Mouse (Mus musculus) adrenal gland, postnatal 4 days (tissue): ENCODE measurements around the gene Uqcc2. TPM values are rescaled to one million over a fixed set of nuclear protein-coding genes. Genes with fewer than 3 reads are reported as not detected.

Experiments
- DNase-seq, 2 experiments: peaks; one replicate each; pipeline ENCODE4 v3.0.0; 2021 to 2022; ENCODE audit warnings: low spot score in 2 of 2, mixed read lengths in 2 of 2
- total RNA-seq, 2 experiments: library from RNA; stranded (reverse); gene quantifications; 2 replicates each; pipeline ENCODE4 v1.2.3; 2021

Uqcc2 gene
- total RNA-seq, 2 experiments from 2014 or later = 128 to 138 TPM

DNA sequence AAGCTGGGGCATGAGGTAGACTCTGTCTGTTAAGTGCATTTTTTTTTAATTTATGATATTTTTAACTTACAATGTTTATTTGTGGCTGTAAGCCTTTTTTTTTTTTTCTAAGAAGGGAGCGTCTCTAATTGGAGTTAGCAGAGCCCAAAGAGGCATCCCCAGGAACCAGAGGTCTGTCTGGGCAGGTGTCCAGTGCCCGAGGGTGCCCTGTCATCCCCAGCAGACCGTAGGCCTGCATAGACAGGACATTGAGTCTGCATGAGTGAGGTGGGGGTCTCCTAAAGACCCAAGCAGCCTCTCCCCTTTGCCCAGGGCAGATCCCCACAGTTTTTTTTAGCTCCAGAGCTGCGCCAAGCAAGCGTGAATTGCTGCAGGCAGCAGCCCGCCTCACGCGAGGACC lies 22.0 kb upstream of the Uqcc2 start:
- DNase-seq = no peak

- no peak for DNase-seq
These were observed 21.2 kb upstream of the Uqcc2 start for GRCm38 (mm10) chr17:27154881-27155280.

GRCm38 (mm10) chr17:27154256-27154655 lies 20.5 kb upstream of the Uqcc2 start:
- DNase-seq = no peak

DNA sequence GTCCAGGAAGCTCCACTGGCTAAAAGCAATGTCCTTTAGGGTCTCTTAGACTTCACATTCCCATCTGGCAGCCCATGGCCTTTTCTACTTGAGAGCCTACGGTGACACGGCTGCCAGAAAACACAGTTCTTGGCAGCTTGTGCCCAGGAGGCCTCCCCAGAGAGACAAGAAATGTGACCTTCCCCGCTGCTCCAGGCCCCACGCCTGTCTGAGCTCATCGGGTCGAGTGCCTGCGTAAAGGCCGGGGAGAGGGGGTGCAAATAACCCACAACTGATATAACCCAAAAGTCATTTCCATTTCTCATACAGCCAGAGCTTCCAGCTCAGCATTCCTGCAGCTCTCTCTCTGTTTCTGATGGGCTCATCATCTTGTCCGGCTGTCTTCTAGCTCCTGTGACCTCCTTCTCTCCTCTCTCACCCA lies 20.1 kb upstream of the Uqcc2 start:
- no peak for DNase-seq

- no peak for DNase-seq
These were observed 19.4 kb upstream of the Uqcc2 start for GRCm38 (mm10) chr17:27152976-27153723.

GRCm38 (mm10) chr17:27151411-27151810 lies 17.7 kb upstream of the Uqcc2 start:
- DNase-seq = no peak

GRCm38 (mm10) chr17:27150871-27151270 lies 17.2 kb upstream of the Uqcc2 start:
- DNase-seq = no peak

DNA sequence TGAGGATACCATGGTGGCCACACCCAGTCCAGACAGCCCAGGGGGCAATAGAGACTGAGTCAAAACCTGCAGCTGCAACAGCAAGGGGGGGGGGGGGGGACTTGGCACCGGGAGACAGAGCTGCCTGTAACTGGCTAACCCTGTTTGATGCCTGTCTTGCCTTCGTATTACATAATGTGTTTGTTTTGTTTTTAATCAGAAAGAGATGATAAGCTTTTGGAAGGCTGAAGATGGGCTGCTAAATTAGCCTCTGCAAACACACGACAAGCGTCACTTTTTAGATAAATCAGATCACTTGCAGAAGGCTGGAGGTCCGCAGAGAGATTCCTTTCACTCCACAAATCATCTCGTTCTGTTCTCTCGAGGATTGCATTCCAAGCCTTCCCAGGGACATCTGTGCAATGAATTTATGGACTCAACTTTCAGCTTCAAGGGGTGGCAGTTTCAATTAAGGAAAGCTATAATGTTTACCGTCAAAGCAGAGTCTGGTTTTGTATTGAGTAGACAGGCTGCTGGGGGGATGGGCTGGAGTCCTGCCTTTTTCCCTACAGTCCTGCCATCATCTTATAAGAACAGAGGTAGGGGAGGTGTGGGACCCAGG lies 12.7 kb upstream of the Uqcc2 start:
- no peak for DNase-seq

GRCm38 (mm10) chr17:27144152-27144551 lies 10.4 kb upstream of the Uqcc2 start:
- no peak for DNase-seq

DNA sequence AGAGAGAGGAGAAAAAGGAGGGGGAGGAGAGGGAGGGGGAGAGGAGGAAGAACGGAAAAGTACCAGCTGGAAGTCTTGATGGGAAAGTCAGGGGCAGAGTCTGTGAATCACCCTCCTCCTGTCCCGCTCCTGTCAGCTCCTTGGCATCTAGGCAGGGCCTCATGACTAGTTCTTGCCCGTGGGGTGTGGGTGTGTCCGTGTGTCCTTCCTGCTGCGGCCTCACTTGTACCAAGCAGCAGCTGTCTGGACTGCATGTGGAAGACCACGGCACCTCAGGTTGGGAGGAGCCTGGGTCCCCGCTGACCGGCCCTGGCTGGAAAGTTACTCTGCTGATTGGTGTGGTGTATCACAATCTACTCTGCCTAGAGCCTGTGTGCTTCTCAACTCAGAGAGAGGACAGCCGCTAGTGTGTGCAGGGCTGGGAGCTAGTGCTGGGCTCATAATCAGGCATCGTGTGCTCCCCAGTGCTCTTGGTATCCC lies 8.3 kb upstream of the Uqcc2 start:
- no peak for DNase-seq

- no peak for DNase-seq
These were observed 6.5 kb upstream of the Uqcc2 start for GRCm38 (mm10) chr17:27140262-27140661.

- no peak for DNase-seq
These were observed 5.6 kb upstream of the Uqcc2 start for GRCm38 (mm10) chr17:27139304-27139703.

DNA sequence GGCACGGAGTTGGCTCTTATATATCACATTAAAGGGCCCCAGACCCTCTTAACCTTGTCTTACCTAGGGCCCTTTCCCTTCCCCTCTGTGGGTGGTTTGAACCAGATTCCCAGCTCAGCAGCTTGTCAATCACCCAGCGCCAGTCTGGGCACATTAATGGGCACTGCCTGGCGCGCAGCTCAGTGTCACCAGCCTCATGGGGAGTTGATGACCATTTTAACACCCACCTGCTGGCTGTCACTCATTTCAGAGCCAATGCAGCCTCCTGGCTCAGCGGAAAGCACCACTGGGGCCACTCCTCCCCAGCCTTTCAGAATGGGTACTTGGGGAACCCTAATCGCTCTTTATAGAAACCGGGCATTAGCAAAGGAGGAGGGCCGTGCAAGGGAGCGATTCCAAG lies 4.7 kb upstream of the Uqcc2 start:
- DNase-seq = no peak

DNA sequence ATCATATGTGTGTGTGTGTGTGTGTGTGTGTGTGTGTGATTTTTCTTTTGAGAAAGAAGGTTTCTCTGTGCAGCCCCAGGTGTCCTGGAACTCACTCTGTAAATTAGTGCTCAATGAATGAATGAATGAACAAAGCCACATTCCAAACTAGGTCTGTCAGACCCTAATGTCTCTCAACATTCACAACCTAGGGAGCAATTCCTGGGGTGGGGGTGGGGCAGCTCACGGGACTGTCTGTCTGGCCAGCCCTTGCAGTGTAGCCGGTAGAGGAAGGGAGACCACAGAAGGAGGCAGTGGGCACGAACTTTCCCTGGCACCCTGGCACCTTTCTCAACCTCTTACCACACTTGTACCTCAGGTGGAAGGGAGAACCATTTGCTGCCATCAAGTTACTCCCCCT lies 999 bp upstream of the Uqcc2 start:
- no peak for DNase-seq

DNA sequence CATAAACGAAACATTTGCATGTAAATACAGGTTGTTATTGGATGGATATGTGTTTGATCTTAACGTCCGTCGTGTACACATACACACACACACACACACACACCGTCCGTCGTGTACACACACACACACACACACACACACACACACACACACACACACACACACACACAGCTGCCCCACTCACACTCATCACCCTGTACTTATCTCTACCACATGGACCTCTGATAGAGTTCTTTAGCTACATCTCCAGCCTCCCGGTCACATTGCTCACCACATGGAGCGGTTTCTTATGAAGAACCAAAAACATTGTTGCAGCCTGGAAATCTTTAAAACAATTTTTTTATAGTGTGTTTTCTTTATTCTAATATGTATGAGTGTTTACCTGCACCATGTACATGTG lies 471 bp upstream of the Uqcc2 start:
- no peak for DNase-seq

GRCm38 (mm10) chr17:27132238-27132637 lies 1.5 kb downstream of the Uqcc2 start:
- no peak for DNase-seq

- DNase-seq = no peak
These were observed 2.5 kb downstream of the Uqcc2 start for GRCm38 (mm10) chr17:27131240-27131665.

GRCm38 (mm10) chr17:27130246-27130645 lies 3.5 kb downstream of the Uqcc2 start:
- no peak for DNase-seq

DNA sequence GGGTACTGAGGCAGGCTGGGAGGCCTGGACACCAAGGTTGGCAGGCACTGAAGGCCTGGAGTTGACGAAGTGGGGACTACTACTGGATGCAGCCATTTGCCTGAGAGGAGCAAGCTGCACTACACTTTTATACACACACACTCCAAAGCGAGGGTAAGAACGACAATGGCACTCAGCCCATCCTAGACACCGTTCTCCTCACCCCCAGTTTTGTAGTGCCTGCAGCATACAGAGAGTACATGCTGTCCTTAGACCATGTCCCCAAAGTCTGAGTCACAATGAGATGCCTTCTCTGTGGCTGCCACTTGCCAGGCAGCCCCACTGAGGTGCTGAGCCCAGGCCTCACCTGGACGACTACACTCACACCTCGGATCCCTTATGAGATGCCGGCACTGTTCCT lies 3.9 kb downstream of the Uqcc2 start:
- DNase-seq = no peak

DNA sequence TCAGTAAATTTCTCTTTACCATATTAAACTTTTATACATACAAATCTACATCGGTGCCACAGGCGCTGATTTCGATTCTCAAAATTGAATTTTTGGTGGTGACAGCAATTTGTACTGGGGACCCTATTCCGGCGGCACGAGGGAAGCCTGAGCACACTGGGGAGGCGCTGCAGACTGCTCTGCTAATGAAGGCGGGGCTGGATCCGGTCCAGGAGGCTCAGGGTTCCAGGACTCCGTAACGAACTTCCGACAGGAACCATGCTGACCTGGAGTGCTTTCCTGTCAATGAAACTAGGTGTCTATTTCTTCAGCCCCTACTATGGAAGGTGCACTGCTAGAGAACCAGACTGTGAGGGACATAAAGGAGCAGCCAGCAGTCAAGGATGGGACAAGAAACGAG lies 4.4 kb downstream of the Uqcc2 start:
- no peak for DNase-seq

- no peak for DNase-seq
These were observed 5.5 kb downstream of the Uqcc2 start for GRCm38 (mm10) chr17:27128189-27128588.

DNA sequence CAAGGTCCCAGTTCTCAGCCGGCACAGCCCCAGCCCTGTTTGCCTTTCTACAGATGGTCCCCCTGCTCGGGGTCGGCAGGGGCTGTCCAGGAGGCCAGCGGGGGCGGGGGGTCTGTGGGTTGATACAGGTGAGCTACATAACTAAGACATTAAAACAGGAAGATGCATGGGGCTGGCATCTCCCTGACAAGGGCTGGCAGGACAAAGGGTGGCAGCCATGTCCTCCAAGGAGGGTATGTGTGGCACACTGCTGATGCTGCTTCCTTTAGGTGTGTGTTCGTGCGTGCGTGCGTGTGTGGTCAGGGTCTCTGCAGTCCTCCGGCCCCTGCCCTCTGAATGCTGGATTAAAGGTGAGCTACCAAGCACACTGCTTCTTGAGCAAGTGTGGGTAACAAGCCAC lies 6.7 kb downstream of the Uqcc2 start:
- DNase-seq = no peak

DNA sequence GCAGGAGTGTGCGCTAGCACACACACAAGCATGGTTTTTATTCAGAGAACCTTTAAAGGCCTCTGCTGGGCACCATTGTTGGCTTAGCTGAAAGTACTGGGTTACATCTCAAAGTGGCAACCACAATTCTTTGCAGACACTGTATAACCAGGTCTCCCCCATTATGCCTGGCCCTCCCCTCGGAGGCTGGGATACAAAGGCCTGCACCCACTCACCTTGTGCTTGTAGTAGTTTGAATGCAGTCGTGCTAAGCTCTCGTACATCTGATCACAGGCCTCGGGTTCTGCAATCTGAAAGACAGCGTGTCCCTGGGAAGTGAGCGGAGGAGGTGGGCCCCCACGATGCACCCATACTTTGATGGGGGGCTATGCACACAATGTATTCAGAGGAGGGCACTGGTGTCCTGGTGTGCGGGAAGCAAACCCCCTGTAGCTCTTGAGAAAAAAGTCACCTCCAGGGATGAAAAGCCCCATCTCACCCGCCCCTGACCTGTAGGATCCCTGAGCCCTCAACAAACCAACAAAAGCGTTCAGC lies 8.0 kb downstream of the Uqcc2 start:
- no peak for DNase-seq
